In genomic region chr7:25278341-25279075, GRCm38 (mm10) we compare ENCODE assay signal across 7 mouse cellular contexts. TPM values are rescaled to one million over a fixed set of nuclear protein-coding genes. Genes with fewer than 3 reads are reported as not detected.
A peak's percentile ranks its signal among the peaks of the same experiment; 100 is the strongest.
DNase-seq lines count a peak whose midpoint lies in the region; ATAC-seq lines count a peak whose summit lies in the region.

No protein-coding gene starts in this region.

- H3K4me2 ChIP-seq in midbrain, embryonic 11.5 days = peak overlapping the region; percentile 89

- H3K9me3 ChIP-seq in limb, embryonic 10.5 days (replicated peaks) = no peaks in the 10 kb centered on the region
- no peaks in the 10 kb centered on the region for H3K9me3 ChIP-seq in midbrain, embryonic 11.5 days (ENCODE audit: control insufficient read depth, low read length)

- peaks cover 69% of the 10 kb centered on the region for H3K4me1 ChIP-seq in limb, embryonic 10.5 days
- H3K4me1 ChIP-seq in midbrain, embryonic 11.5 days (ENCODE audit: control insufficient read depth, insufficient read depth, low read length) = peaks cover 40% of the 10 kb centered on the region

- peak; percentile 53 for ATAC-seq in midbrain, embryonic 11.5 days (ENCODE audit: low FRiP score)

- H3K27ac ChIP-seq in limb, embryonic 10.5 days = peak overlapping the region; percentile 97
- peak overlapping the region; percentile 97 for H3K27ac ChIP-seq in midbrain, embryonic 11.5 days (ENCODE audit: low read depth, low read length)

- H3K27me3 ChIP-seq in limb, embryonic 10.5 days (ENCODE audit: low read depth, poor library complexity, severe bottlenecking) = no peaks in the 10 kb centered on the region
- no peaks in the 10 kb centered on the region for H3K27me3 ChIP-seq in midbrain, embryonic 11.5 days (ENCODE audit: control insufficient read depth, insufficient read depth, low read length)

- H3K4me3 ChIP-seq in limb, embryonic 10.5 days = peak overlapping the region; percentile 86
- peak overlapping the region; percentile 61 for H3K4me3 ChIP-seq in midbrain, embryonic 11.5 days (ENCODE audit: low read depth, low read length)

- WGBS in limb, embryonic 10.5 days = under 1% methylated on average over 54 of the region's 60 CpGs
- 0% methylated on average over 47 of the region's 60 CpGs for WGBS in midbrain, embryonic 11.5 days

- peak; percentile 82 for DNase-seq in adrenal gland, adult 8-10 months
- DNase-seq in embryo, embryonic 9.5 days (ENCODE audit: extremely low spot score) = peak; percentile 91
- DNase-seq in heart, adult 18-20 months = peak; percentile 87 to 92
- peak; percentile 84 for DNase-seq in kidney, adult 18-20 months
- peak; percentile 90 for DNase-seq in limb, embryonic 10.5 days (ENCODE audit: low spot score)
- DNase-seq in midbrain, embryonic 11.5 days (ENCODE audit: low spot score, missing footprints) = peak; percentile 98
- peak; percentile 83 for DNase-seq in right cerebral cortex, postnatal 4 days

- peaks cover 5% of the 10 kb centered on the region for H3K36me3 ChIP-seq in limb, embryonic 10.5 days
- H3K36me3 ChIP-seq in midbrain, embryonic 11.5 days (ENCODE audit: control insufficient read depth, insufficient read depth, low read length) = no peaks in the 10 kb centered on the region

- H3K9ac ChIP-seq in midbrain, embryonic 11.5 days (ENCODE audit: low read length) = peak overlapping the region; percentile 86

RNA-seq across cellular contexts. Expression of gene Cic, which starts 11.0 kb away (rescaled TPM):
- total RNA-seq in adrenal gland, adult 8-10 months (2022) = 100 to 1,000 TPM; 118 to 195 (median 151) TPM
- 10 to 100 TPM; 45.1 to 63.1 TPM for total RNA-seq in heart, adult 18-20 months (2021)
- 21.4 and 25.2 TPM in 2 replicates for polyA plus RNA-seq in limb, embryonic 10.5 days (2016; fragmentation: Nextera tagmentation; extraction: Ambion mirVana)
- 25.5 and 29.7 TPM in 2 replicates for polyA plus RNA-seq in midbrain, embryonic 11.5 days (2014; fragmentation: Nextera tagmentation; extraction: Ambion mirVana)

RNA-seq across cellular contexts. Expression of gene Pafah1b3, which starts 19.3 kb away (rescaled TPM):
- 10 to 100 TPM; 34.0 to 48.5 (median 42.5) TPM for total RNA-seq in adrenal gland, adult 8-10 months (2022)
- 1 to 10 TPM; 4.0 to 5.6 TPM for total RNA-seq in heart, adult 18-20 months (2021)
- polyA plus RNA-seq in limb, embryonic 10.5 days (2016; fragmentation: Nextera tagmentation; extraction: Ambion mirVana) = 224 and 248 TPM in 2 replicates
- polyA plus RNA-seq in midbrain, embryonic 11.5 days (2014; fragmentation: Nextera tagmentation; extraction: Ambion mirVana) = 306 and 332 TPM in 2 replicates

RNA-seq across cellular contexts. Expression of gene Prr19, which starts 22.7 kb away (rescaled TPM):
- total RNA-seq in adrenal gland, adult 8-10 months (2022) = not detected
- not detected for total RNA-seq in heart, adult 18-20 months (2021)
- polyA plus RNA-seq in limb, embryonic 10.5 days (2016; fragmentation: Nextera tagmentation; extraction: Ambion mirVana) = 1.1 and 1.3 TPM in 2 replicates
- polyA plus RNA-seq in midbrain, embryonic 11.5 days (2014; fragmentation: Nextera tagmentation; extraction: Ambion mirVana) = 1.1 and 1.2 TPM in 2 replicates

RNA-seq across cellular contexts. Expression of gene Tmem145, which starts 27.4 kb away (rescaled TPM):
- 1 to 10 TPM; 1.8 to 4.8 (median 4.5) TPM for total RNA-seq in adrenal gland, adult 8-10 months (2022)
- not detected for total RNA-seq in heart, adult 18-20 months (2021)
- polyA plus RNA-seq in limb, embryonic 10.5 days (2016; fragmentation: Nextera tagmentation; extraction: Ambion mirVana) = 0.14 and 0.38 TPM in 2 replicates
- polyA plus RNA-seq in midbrain, embryonic 11.5 days (2014; fragmentation: Nextera tagmentation; extraction: Ambion mirVana) = 7.2 and 7.7 TPM in 2 replicates

RNA-seq across cellular contexts. Expression of gene Erf, which starts 27.9 kb away (rescaled TPM):
- 10 to 100 TPM; 23.6 to 29.4 (median 27.2) TPM for total RNA-seq in adrenal gland, adult 8-10 months (2022)
- total RNA-seq in heart, adult 18-20 months (2021) = 10 to 100 TPM; 15.8 to 16.9 TPM
- 14.2 and 16.6 TPM in 2 replicates for polyA plus RNA-seq in limb, embryonic 10.5 days (2016; fragmentation: Nextera tagmentation; extraction: Ambion mirVana)
- 11.7 and 13.9 TPM in 2 replicates for polyA plus RNA-seq in midbrain, embryonic 11.5 days (2014; fragmentation: Nextera tagmentation; extraction: Ambion mirVana)

Comparison
In these comparisons a context has a peak if more than half of its experiments do, and no peak if none do; other contexts are left out.
1. Peak in every context shown above with its lines: DNase-seq, ATAC-seq, H3K4me3 ChIP-seq and H3K27ac ChIP-seq.
2. RNA of gene Pafah1b3, which starts 19.3 kb away (total RNA-seq): 34.0 to 48.5 TPM in adrenal gland, adult 8-10 months; 4.0 to 5.6 TPM in heart, adult 18-20 months; every median in the first group is over 4 times any median in the second.